Mouse (Mus musculus): ENCODE data around the gene Grk3. TPM values are rescaled to one million over a fixed set of nuclear protein-coding genes. Genes with fewer than 3 reads are reported as not detected.
A peak's percentile ranks its signal among the peaks of the same experiment; 100 is the strongest.

Gene Grk3
- polyA plus RNA-seq, 2 experiments: 1.4 to 2.0 TPM

DNA sequence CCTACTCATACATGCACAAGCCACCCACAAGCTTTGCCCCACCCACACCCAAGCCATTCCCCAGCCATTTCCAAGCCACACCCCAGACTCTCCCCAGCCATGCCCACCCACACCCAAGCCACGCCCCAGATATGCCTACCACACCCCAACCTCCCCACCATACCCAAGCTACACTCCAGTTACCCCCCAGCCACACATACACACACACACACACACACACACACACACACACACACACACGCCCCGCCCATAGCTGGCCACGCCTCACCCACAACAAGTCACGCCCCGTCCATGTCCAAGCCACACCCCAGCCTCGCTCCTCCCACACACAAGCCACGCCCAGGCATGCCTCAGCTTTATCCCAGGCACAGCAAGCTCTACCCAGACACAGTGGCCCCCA is 16.4 kb downstream of the Grk3 start:
- no peaks in the 10 kb centered on the region for H3K36me3 ChIP-seq (replicated peaks; ENCODE audit: control insufficient read depth, insufficient read depth, low read depth)
- H3K27me3 ChIP-seq (ENCODE audit: control insufficient read depth, insufficient read depth, low read length): no peaks in the 10 kb centered on the region
- peaks cover 0 to 10% of the 10 kb centered on the region in 2 experiments; a peak in 1 of 4 replicates for H3K4me1 ChIP-seq (replicated peaks; ENCODE audit: control insufficient read depth in 2 of 2, insufficient read depth in 2 of 2, low read length in 1 of 2)
- no peaks in the 10 kb centered on the region for H3K9me3 ChIP-seq (ENCODE audit: control insufficient read depth, low read length)
- DNase-seq (ENCODE audit: low read depth in 3 of 3, low spot score in 3 of 3): peak in 1 of 3 experiments; percentile 26
- H3K4me3 ChIP-seq (ENCODE audit: insufficient read depth in 1 of 2, low read depth in 2 of 2, low read length in 2 of 2): no peak overlapping the region
- WGBS (ENCODE audit: insufficient replicate concordance): 32% methylated on average over 8 of the region's 8 CpGs
- no peak overlapping the region for H3K9ac ChIP-seq (replicated peaks)
- peak; percentile 85 for ATAC-seq (ENCODE audit: insufficient read depth)
- no peak overlapping the region for H3K4me2 ChIP-seq (ENCODE audit: low read depth)
- TF ChIP-seq CTCF (IDR thresholded peaks at IDR 0.05; ENCODE audit: low read depth) (no peak), EP300 (IDR thresholded peaks at IDR 0.05; ENCODE audit: low read depth) (no peak)
- no peak overlapping the region for H3K27ac ChIP-seq

DNA sequence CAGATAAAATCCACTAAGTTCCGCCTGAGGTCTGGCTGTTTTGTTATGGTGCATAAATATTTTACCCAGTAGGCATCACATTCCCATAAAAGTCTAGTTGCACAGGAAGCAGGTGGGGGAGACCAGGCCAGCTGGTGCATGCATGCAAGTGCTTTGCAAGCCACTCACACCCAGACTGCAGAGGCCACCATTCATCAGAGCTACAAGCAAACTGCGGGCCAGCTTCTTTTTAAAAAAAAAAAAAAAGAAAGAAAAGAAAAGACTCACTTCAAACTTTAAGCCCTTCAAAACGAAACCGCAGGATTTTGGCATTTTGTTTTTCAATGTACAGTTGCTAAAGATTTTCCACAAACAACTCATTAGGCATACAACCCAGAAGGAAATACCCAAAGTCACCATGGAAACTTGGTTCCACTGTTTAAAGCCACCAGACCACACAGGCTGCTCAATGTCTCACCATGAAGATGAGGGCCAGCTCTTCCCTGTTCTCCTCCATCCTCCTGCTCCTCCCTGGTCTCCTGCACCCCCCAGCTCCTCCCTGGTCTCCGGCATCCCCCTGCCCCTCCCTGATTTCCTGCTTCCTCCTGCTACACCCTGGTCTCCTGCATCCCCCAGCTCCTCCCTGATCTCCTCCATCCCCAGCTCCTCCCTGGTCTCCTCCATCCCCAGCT is 17.9 kb downstream of the Grk3 start:
- 59% methylated on average over 5 of the region's 5 CpGs for WGBS (ENCODE audit: insufficient replicate concordance)
- no peaks in the 10 kb centered on the region for H3K27me3 ChIP-seq (ENCODE audit: control insufficient read depth, insufficient read depth, low read length)

DNA sequence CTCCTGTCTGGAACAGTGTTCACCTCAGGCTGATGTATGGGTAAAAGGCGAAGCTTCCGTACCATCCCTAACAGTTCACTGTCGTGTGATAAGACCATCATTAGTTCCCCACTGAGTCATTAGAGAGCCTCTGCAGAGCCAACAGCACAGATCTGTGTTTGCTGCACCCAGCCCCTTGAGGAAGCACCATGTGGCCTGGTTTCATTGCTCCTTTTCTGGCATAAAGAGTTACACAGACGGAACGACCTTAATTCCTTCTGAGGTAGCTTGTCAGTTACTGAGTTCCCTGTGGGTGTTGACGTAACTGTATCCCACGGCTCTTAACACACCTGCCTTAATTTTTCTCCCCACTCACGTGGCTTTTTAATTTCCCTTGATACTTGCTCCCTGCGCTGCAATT is 24.3 kb downstream of the Grk3 start:
- H3K9ac ChIP-seq (replicated peaks): no peak overlapping the region
- H3K4me3 ChIP-seq (ENCODE audit: insufficient read depth in 1 of 2, low read depth in 2 of 2, low read length in 2 of 2): no peak overlapping the region
- H3K27me3 ChIP-seq (ENCODE audit: control insufficient read depth, insufficient read depth, low read length): no peaks in the 10 kb centered on the region
- TF ChIP-seq CTCF (IDR thresholded peaks at IDR 0.05; ENCODE audit: low read depth) (no peak), EP300 (IDR thresholded peaks at IDR 0.05; ENCODE audit: low read depth) (no peak)
- no peak overlapping the region for H3K4me2 ChIP-seq (ENCODE audit: low read depth)
- 66% methylated on average over 9 of the region's 9 CpGs for WGBS (ENCODE audit: insufficient replicate concordance)
- no peak for DNase-seq (ENCODE audit: low read depth in 3 of 3, low spot score in 3 of 3)
- no peaks in the 10 kb centered on the region for H3K4me1 ChIP-seq (replicated peaks; ENCODE audit: control insufficient read depth in 2 of 2, insufficient read depth in 2 of 2, low read length in 1 of 2)
- no peak for ATAC-seq (ENCODE audit: insufficient read depth)
- H3K36me3 ChIP-seq (replicated peaks; ENCODE audit: control insufficient read depth, insufficient read depth, low read depth): no peaks in the 10 kb centered on the region
- H3K27ac ChIP-seq: no peak overlapping the region
- H3K9me3 ChIP-seq (ENCODE audit: control insufficient read depth, low read length): no peaks in the 10 kb centered on the region

More for the DNA sequence above, 17.9 kb downstream of the Grk3 start:
- DNase-seq (ENCODE audit: low read depth in 3 of 3, low spot score in 3 of 3): no peak
- H3K4me1 ChIP-seq (replicated peaks; ENCODE audit: control insufficient read depth in 2 of 2, insufficient read depth in 2 of 2, low read length in 1 of 2): peaks cover 0 to 9% of the 10 kb centered on the region in 2 experiments; a peak in 1 of 4 replicates
- H3K4me3 ChIP-seq (ENCODE audit: insufficient read depth in 1 of 2, low read depth in 2 of 2, low read length in 2 of 2): no peak overlapping the region
- H3K9ac ChIP-seq (replicated peaks): no peak overlapping the region
- H3K9me3 ChIP-seq (ENCODE audit: control insufficient read depth, low read length): no peaks in the 10 kb centered on the region
- H3K27ac ChIP-seq: no peak overlapping the region
- TF ChIP-seq CTCF (IDR thresholded peaks at IDR 0.05; ENCODE audit: low read depth) (no peak), EP300 (IDR thresholded peaks at IDR 0.05; ENCODE audit: low read depth) (no peak)
- no peak for ATAC-seq (ENCODE audit: insufficient read depth)
- no peaks in the 10 kb centered on the region for H3K36me3 ChIP-seq (replicated peaks; ENCODE audit: control insufficient read depth, insufficient read depth, low read depth)
- H3K4me2 ChIP-seq (ENCODE audit: low read depth): no peak overlapping the region

DNA sequence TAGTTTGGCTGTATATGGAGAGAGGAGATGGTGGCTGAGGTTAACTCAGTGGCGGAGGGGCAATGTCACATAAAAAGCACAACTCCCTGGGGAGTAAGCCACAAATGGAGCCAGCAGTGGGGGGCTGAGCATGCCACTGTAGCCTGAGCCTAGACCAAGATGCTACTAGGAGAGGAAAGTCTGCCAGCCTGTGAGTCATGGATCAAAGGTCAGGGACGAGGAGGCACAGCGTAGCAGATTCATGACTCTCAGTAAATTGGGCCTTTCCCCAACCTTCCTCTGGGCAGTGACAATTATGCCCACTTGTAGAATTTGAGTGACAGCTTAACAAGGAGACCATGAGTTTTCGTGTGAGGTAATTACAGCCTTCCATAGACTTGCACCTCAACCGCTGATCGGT is 33.7 kb downstream of the Grk3 start:
- TF ChIP-seq EP300 (IDR thresholded peaks at IDR 0.05; ENCODE audit: low read depth): no peak
- no peak for TF ChIP-seq CTCF (IDR thresholded peaks at IDR 0.05; ENCODE audit: low read depth)
- Histone ChIP-seq H3K9ac (replicated peaks) (no peak overlapping the region), H3K4me1 (replicated peaks; ENCODE audit: control insufficient read depth in 2 of 2, insufficient read depth in 2 of 2, low read length in 1 of 2) (no peaks in the 10 kb centered on the region), H3K9me3 (ENCODE audit: control insufficient read depth, low read length) (no peaks in the 10 kb centered on the region), H3K36me3 (replicated peaks; ENCODE audit: control insufficient read depth, insufficient read depth, low read depth) (no peaks in the 10 kb centered on the region), H3K4me3 (ENCODE audit: insufficient read depth in 1 of 2, low read depth in 2 of 2, low read length in 2 of 2) (no peak overlapping the region), H3K4me2 (ENCODE audit: low read depth) (no peak overlapping the region), H3K27me3 (ENCODE audit: control insufficient read depth, insufficient read depth, low read length) (no peaks in the 10 kb centered on the region), H3K27ac (no peak overlapping the region)
- ATAC-seq (ENCODE audit: insufficient read depth) (no peak), DNase-seq (ENCODE audit: low read depth in 3 of 3, low spot score in 3 of 3) (no peak)
- 78% methylated on average over 6 of the region's 6 CpGs for whole genome bisulfite sequencing (ENCODE audit: insufficient replicate concordance)

DNA sequence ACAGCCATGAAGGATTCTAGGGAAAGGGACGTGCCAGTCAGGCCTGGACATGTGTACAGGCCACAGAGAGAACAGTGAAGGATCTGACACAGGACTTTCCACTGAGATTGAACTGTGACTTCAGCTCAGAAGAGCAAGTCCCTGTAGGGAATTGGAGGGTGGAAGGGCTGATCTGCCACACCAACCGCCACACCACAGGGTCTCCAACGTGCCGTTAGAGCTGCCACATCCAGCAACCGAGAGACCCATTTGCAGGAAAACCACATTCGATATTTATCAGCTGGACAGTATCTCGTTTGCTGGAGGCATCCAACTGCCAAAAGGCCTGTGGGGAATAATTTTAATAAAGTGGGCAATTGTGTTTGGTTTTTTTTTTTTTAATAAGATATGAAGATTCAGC is 35.9 kb downstream of the Grk3 start:
- WGBS (ENCODE audit: insufficient replicate concordance): 36% methylated on average over 7 of the region's 7 CpGs
- Histone ChIP-seq H3K27ac (no peak overlapping the region), H3K36me3 (replicated peaks; ENCODE audit: control insufficient read depth, insufficient read depth, low read depth) (no peaks in the 10 kb centered on the region), H3K9me3 (ENCODE audit: control insufficient read depth, low read length) (no peaks in the 10 kb centered on the region), H3K4me2 (ENCODE audit: low read depth) (no peak overlapping the region), H3K27me3 (ENCODE audit: control insufficient read depth, insufficient read depth, low read length) (no peaks in the 10 kb centered on the region), H3K9ac (replicated peaks) (no peak overlapping the region), H3K4me3 (ENCODE audit: insufficient read depth in 1 of 2, low read depth in 2 of 2, low read length in 2 of 2) (no peak overlapping the region), H3K4me1 (replicated peaks; ENCODE audit: control insufficient read depth in 2 of 2, insufficient read depth in 2 of 2, low read length in 1 of 2) (no peaks in the 10 kb centered on the region)
- ATAC-seq (ENCODE audit: insufficient read depth) (no peak), DNase-seq (ENCODE audit: low read depth in 3 of 3, low spot score in 3 of 3) (no peak)
- no peak for TF ChIP-seq CTCF (IDR thresholded peaks at IDR 0.05; ENCODE audit: low read depth)
- TF ChIP-seq EP300 (IDR thresholded peaks at IDR 0.05; ENCODE audit: low read depth): no peak

All from liver, embryonic 14.5 days (tissue).